Mouse (Mus musculus) retina, adult 2 months (tissue): ENCODE measurements at regions not wholly inside any gene's neighbourhood (a gene's known extent, or its start where the extent isn't known, plus 50 kb on each side); places are given as distances from the start of the nearest gene placed in this dataset.

Experiments used
- DNase-seq: peaks from one replicate; pipeline ENCODE4 v3.0.0-alpha.2; 2012; ENCODE audit warnings: low read depth, low spot score

DNA sequence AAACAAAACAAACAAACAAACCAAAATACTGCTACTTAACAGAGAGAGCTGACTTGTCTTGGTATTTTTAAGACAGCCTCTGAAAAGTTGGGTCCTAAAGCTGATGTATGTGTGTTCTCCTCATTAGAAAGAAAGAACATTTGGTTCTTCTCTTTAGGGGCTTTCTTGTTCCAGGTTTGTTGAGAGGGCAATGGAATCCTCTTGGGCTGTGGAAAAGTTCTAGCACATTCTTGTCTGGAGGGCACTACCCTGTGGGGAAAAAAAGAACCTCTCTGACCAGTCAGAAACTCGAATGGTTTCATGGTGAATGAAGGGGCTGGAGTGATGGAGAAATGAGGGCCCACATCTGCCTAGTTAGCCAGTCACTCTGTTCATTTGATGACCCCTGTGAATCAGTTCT, 1874.5 kb upstream of the Lrrc6 start:
- no peak for DNase-seq

DNA sequence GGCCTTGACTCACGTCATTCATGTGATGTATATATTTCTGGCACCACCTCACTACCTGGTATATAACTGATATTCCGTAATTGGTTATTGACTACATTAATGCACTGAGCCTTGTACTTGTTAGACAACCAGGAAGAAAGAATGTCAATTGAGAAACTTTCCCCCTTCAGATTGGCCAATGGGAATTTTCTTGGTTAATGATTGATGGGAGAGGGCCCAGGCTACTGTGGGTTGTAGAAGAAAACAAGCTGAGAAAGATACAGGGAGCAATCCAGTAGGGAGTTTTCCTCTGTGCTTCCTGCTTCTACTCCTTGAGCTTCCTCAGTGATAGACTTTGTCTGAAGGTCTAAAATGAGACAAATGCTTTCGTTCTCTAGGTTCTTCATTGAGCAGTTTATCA, 1866.1 kb upstream of the Lrrc6 start:
- no peak for DNase-seq

GRCm38 (mm10) chr15:68363058-68363735, 1862.5 kb upstream of the Lrrc6 start:
- DNase-seq, result peak; percentile 99

DNA sequence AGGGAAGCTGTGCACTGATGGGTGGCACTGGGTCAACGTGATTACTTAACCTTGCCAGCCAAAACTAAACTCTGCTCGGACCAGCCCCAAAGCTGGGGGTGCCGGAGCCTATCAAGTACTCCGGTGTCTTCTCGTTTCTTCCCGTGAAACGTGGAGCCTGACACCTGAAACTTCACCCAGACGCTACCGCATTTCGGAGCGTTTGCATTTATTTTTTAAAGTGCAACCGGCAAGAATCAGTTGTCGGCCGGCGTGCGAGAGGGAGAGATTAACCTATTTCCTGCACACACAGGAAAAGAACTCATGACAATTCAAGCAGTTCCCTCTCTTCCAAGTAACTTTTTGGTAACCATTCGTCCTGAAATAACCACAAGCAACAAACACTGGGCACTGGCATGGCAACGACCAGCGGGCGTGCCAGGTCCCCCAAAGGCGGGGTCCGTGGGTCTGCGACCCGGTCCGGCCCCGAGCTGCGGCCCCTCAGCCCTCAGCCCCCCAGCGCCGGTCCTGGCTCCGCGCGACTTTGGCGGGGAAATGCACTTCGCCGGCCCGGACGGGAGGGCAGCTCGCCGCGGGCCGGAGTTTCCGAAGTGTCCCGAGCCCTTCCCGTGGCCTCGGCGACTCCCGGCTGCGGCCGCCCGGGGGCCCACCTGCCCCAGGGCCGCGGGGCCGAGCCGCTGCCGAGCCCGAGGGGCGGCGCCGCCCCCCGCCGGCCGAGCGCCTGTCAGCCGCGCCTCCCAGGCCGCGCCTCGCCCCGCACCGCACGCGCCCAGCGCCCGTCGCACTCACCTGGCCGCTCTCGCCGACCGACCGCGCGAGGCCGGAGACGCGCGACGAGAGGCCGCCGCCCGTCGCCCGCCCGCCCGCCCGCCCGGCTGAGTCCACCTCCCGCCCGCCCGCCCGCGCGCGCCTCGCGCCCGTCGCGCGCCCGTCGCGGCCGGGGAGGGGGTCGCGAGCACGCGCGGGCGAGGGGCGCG, 1861.7 kb upstream of the Lrrc6 start:
- no peak for DNase-seq

DNA sequence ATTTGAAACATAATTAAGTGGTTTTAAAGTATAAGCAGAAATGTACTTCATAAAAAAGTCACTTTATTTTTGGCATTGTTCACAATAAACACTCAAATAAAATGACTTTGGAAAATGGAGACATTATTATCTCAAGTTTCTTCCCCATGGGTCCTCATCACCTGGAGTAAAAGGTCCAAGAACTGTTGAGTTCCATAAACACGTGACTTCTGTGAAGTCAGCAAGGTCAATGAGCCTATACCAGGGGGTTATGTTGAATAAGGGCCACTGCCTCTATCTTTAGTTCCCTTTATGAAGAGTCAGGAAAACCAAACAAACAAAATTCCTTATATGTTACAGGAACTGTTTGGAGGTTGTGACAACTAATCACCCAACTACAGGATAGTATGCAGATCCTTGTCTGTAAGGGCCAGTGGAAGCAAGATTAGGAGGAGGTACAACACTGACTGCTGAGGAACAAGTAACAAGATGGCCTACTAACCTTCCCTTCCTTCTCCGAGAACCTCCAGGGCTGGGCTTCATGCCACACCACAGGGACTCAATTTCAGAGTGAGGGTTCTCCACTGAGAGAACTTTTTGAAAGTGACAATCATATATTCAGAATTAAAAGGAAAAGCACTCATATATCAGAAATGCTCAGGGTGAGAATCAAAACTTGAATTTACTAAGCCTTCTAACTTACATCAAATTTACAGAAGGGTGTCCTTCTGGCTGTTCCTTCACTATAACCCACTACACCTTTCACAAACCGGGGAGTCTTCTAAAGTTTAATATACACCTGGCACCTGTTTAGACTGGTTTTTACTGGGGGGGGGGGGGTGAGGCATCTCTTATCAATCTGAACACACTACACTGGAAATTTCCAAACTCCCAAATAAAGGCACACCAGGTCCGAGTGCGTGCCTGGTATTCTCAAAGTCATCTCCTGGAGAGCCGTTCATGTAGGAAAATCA, 1860.5 kb upstream of the Lrrc6 start:
- DNase-seq, result no peak

DNA sequence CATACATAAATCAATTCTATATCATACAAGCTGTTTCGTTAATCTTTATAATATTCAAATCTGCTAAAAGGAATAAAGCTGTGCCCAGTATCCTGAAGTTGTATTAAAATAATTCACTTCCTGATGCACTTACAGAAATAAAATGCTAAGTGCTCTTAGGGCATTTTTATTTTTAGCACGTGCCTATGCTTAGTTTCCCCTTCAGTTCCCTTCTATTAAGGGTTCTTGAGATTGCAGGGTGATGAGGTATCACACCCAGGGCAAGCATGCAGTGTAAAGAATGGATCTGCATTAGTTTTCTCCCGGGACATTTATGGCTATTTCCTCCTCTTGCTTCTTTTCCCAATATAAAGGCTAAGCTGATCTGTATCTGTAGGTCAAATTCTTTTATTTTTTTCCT, 1858.8 kb upstream of the Lrrc6 start:
- no peak for DNase-seq

DNA sequence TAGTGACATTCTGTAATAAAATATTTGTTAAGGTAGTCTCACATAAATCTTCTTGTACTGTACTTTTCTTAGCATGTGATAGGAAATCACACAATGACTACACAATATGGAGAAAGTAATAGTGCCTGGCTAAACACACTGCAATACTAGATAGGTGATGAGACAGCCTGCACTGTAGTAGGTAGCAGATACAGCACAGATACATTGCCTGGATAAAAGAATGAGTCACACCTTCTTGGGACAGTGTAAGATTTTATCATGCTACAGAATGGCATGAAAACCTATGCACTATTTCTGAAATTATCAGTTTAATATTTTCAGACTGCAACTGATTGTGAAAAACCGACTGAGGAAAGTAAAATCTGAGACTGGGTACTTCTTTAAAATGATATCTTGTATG, 1855.2 kb upstream of the Lrrc6 start:
- no peak for DNase-seq

DNA sequence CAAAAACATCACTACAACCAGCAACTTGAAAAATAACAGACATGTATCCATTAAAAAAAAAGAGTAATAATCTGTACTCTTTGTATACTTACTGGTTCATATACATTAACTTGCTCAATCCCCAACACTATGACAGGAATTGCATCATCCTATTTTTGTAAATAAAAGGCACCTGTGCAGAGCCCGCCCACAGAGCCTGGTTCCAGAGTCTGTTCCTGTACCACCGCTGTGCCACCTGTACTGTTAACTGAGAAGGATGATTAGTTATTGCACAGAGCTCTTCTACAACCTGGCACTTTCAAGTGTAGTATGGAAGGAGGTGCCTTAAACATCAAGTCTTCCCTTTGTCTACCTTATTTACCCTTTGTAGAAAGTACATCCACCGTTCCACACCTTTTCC, 1843.9 kb upstream of the Lrrc6 start:
- no peak for DNase-seq

- no peak for DNase-seq
Observed at GRCm38 (mm10) chr15:68342542-68342941, 1841.8 kb upstream of the Lrrc6 start.

- no peak for DNase-seq
Observed at GRCm38 (mm10) chr15:68341056-68341455, 1840.3 kb upstream of the Lrrc6 start.

- DNase-seq, result no peak
Observed at GRCm38 (mm10) chr15:68337264-68337663, 1836.6 kb upstream of the Lrrc6 start.

DNA sequence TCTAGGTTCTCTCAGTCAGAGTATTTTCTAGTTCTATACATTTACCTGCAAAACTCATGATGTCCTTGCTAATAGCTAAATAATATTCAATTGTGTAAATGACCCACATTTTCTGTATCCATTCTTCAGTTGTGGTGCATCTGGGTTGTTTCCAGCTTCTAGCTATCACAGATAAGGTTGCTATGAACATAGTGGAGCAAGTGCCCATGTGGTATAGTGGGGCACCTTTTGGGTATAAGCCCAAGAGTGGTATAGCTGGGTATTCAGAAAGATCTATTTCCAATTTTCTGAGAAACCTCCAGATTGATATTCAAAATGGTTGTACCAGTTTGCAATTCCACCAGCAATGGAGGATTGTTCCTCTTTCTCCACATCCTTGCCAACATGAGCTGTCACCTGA, 1835.1 kb upstream of the Lrrc6 start:
- no peak for DNase-seq

DNA sequence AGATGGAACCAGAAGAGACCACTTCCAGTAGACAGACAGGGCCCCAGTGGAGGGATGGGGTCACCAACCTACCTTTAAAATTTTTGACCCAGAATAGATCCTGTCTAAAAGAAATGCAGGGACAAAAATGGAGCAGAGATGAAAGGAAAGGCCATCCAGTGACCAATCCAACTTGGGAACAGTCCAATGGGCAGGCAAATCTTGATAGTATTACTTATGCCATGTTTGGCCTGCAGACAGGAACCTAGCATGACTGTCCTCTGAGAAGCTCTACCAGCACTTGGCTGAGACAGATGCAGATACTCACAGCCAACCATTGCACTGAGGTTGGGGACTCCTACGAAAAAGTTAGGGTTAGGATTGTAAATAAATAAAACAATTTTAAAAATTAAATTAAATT, 1815.4 kb upstream of the Lrrc6 start:
- DNase-seq, result no peak
